Mouse (Mus musculus) liver, postnatal 0 days (tissue): ENCODE data around the gene Slc35d1. TPM values are rescaled to one million over a fixed set of nuclear protein-coding genes. Genes with fewer than 3 reads are reported as not detected.
"Not testable (repeated sequence)": the region's sequence is repeated elsewhere in the genome, so short reads cannot be mapped to it uniquely, and the experiment has no call there.

ENCODE experiments used
- ATAC-seq: fragments of 200-750 bp; cut with Nextera tagmentation; 2 replicates; pipeline ENCODE4 v1.8.0; 2017; ENCODE audit warnings: mild to moderate bottlenecking, moderate library complexity
- DNase-seq: peaks from one replicate; pipeline ENCODE4 v3.0.0-alpha.2; 2016
- H3K27ac ChIP-seq: fragments of 300-500 bp; sonication (generic); 2 replicates; pipeline ENCODE4 v1.5.1; 2014; ENCODE audit warnings: antibody characterized with exemption, moderate library complexity, mild to moderate bottlenecking, low read depth
- H3K27me3 ChIP-seq: fragments of 300-500 bp; sonication (generic); 2 replicates; pipeline ENCODE4 v1.6.1; 2014; ENCODE audit warnings: low read length, control low read depth, mixed read lengths; ENCODE audit not compliant: insufficient read depth
- H3K36me3 ChIP-seq: fragments of 300-500 bp; sonication (generic); replicated peaks from 2 replicates; pipeline ENCODE4 v1.6.1; 2014; ENCODE audit warnings: mild to moderate bottlenecking, control low read depth, low read length, moderate library complexity, mixed read lengths; ENCODE audit not compliant: insufficient read depth
- H3K4me1 ChIP-seq: fragments of 300-500 bp; sonication (generic); 2 replicates; pipeline ENCODE4 v1.6.1; 2014; ENCODE audit warnings: antibody characterized with exemption, mild to moderate bottlenecking, control low read depth; ENCODE audit not compliant: insufficient read depth
- H3K4me2 ChIP-seq: fragments of 300-500 bp; sonication (generic); 2 replicates; pipeline ENCODE4 v1.6.1; 2014; ENCODE audit warnings: low read depth, mild to moderate bottlenecking, low read length, moderate library complexity, mixed read lengths
- H3K4me3 ChIP-seq: fragments of 300-500 bp; sonication (generic); 2 replicates; pipeline ENCODE4 v1.5.1; 2014; ENCODE audit warnings: low read depth, low read length
- H3K9ac ChIP-seq: fragments of 300-500 bp; sonication (generic); replicated peaks from 2 replicates; pipeline ENCODE4 v1.6.1; 2014; ENCODE audit warnings: mild to moderate bottlenecking, moderate library complexity
- H3K9me3 ChIP-seq: fragments of 300-500 bp; sonication (generic); 2 replicates; pipeline ENCODE4 v1.6.1; 2016; ENCODE audit warnings: mild to moderate bottlenecking, control low read depth, low read length, mixed read lengths
- CTCF ChIP-seq: sonication (generic); IDR thresholded peaks from 2 replicates; pipeline ENCODE4 v1.5.1; 2016; ENCODE audit warnings: antibody characterized with exemption, low read depth
- EP300 ChIP-seq: IDR thresholded peaks from 2 replicates; pipeline ENCODE4 v1.6.1; 2016; ENCODE audit warnings: antibody characterized with exemption, low read depth, mild to moderate bottlenecking
- WGBS: fragments of 180-500 bp; shearing (Covaris S2); extraction: QIAGEN DNeasy Blood & Tissue Kit; methylation state at CpG from one replicate; pipeline ENCODE4 v1.1.7; 2014; ENCODE audit not compliant: insufficient replicate concordance; 5-methylcytosine and 5-hydroxymethylcytosine counted together
- polyA plus RNA-seq: library from polyadenylated mRNA; unstranded; fragments of >200 nt; fragmentation: Nextera tagmentation; extraction: Ambion mirVana; gene quantifications from 2 replicates; pipeline ENCODE4 v1.2.1, GENCODE M21; 2015

Gene Slc35d1
- polyA plus RNA-seq, 1 experiment from 2014 or later, result 10.0 TPM

- no peaks in the 10 kb centered on the region for H3K9me3 ChIP-seq
- no peaks in the 10 kb centered on the region for H3K27me3 ChIP-seq
- H3K9ac ChIP-seq, result no peak overlapping the region
- 82% methylated on average over 1 of the region's 1 CpGs for WGBS
- no peak for ATAC-seq
- H3K27ac ChIP-seq, result no peak overlapping the region
- H3K4me1 ChIP-seq, result no peaks in the 10 kb centered on the region
- H3K36me3 ChIP-seq, result peaks cover 10% of the 10 kb centered on the region
- H3K4me3 ChIP-seq, result no peak overlapping the region
- DNase-seq, result no peak
- TF ChIP-seq EP300, result no peak
- no peak for TF ChIP-seq CTCF
- H3K4me2 ChIP-seq, result no peak overlapping the region
Measured at GRCm38 (mm10) chr4:103177681-103178080, 37.3 kb downstream of the Slc35d1 start.

DNA sequence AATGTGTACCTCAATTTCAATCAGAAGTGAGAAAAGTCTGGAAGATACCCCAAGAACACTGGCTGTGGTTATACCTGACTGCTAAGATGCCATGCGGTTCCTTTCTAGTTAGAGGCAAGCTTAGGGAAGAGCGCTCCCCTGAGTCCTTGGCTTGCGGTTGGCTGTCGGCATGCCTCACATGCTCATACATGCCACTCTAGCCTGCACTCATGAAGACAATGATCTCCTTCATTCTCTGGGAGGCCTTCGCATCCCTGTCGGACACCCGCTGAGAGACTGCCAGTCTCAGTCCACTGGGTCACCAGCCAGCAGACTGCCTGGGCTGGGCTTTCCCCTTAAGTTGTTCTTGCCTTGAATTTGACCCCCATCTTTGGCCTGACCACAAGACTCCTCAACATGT is 41.0 kb downstream of the Slc35d1 start:
- no peak for ATAC-seq
- no peak overlapping the region for H3K4me2 ChIP-seq
- H3K36me3 ChIP-seq, result peaks cover 16% of the 10 kb centered on the region
- no peak overlapping the region for H3K4me3 ChIP-seq
- no peak overlapping the region for H3K9ac ChIP-seq
- no peaks in the 10 kb centered on the region for H3K27me3 ChIP-seq
- DNase-seq, result no peak
- H3K9me3 ChIP-seq, result no peaks in the 10 kb centered on the region
- WGBS, result 90% methylated on average over 7 of the region's 7 CpGs
- no peak overlapping the region for H3K27ac ChIP-seq
- no peaks in the 10 kb centered on the region for H3K4me1 ChIP-seq
- TF ChIP-seq CTCF (no peak), EP300 (no peak)

DNA sequence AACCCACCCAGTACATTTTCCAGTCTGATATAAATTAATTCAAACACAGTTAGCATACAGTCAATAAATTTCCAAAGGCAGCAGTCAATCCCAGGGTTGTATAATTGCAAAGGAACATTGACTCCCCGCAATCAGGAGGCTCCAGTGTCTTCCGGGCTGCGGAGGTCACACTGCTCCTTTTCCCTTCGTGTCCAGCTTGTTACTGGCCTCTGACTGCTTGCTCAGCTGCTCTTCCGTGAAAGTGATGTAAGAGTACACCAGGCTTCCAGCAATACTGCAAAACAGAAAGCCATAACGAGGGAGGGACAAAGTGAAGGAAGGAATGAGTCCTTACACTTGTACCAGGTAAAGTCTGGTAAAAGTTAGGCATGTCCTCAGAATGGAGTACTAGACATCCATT is 41.5 kb downstream of the Slc35d1 start:
- no peak overlapping the region for H3K4me2 ChIP-seq
- no peak for DNase-seq
- H3K9me3 ChIP-seq, result no peaks in the 10 kb centered on the region
- no peak for ATAC-seq
- peaks cover 16% of the 10 kb centered on the region for H3K36me3 ChIP-seq
- TF ChIP-seq EP300 (no peak), CTCF (no peak)
- WGBS, result 76% methylated on average over 6 of the region's 6 CpGs
- no peak overlapping the region for H3K27ac ChIP-seq
- no peak overlapping the region for H3K9ac ChIP-seq
- no peaks in the 10 kb centered on the region for H3K27me3 ChIP-seq
- H3K4me1 ChIP-seq, result no peaks in the 10 kb centered on the region
- H3K4me3 ChIP-seq, result no peak overlapping the region

DNA sequence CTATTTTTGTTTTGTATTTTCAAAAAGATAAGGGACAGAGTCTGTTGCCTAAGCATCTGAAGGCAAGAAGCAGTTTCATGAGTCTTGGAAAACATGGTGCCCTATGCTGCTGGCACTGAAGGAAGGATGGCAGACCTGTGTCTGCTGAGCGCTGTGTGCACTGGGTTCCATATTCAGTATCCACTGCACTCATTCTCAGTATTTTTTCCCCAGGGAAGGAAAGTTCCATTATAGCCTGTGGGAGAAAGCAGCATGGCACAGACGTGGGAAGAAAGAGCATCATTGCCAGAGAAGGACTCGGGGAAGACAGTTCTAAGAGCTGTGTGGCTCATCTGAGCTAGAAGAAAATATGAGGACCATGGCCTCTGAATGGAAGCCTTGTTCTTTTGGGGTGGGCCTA is 43.7 kb downstream of the Slc35d1 start:
- Histone ChIP-seq H3K4me2 (no peak overlapping the region), H3K9ac (no peak overlapping the region), H3K27ac (no peak overlapping the region), H3K36me3 (peaks cover 16% of the 10 kb centered on the region), H3K27me3 (no peaks in the 10 kb centered on the region), H3K4me1 (no peaks in the 10 kb centered on the region), H3K4me3 (no peak overlapping the region), H3K9me3 (no peaks in the 10 kb centered on the region)
- ATAC-seq (no peak), DNase-seq (no peak)
- TF ChIP-seq EP300 (no peak), CTCF (no peak)
- 86% methylated on average over 3 of the region's 3 CpGs for WGBS

GRCm38 (mm10) chr4:103166198-103166597 is 48.8 kb downstream of the Slc35d1 start:
- H3K27ac ChIP-seq, H3K27me3 ChIP-seq, H3K4me3 ChIP-seq, ATAC-seq, H3K4me2 ChIP-seq, H3K4me1 ChIP-seq, DNase-seq, H3K9ac ChIP-seq, H3K9me3 ChIP-seq: not testable (repeated sequence)
- WGBS, result 79% methylated on average over 1 of the region's 1 CpGs
- H3K36me3 ChIP-seq, result peaks cover 33% of the 10 kb centered on the region

DNA sequence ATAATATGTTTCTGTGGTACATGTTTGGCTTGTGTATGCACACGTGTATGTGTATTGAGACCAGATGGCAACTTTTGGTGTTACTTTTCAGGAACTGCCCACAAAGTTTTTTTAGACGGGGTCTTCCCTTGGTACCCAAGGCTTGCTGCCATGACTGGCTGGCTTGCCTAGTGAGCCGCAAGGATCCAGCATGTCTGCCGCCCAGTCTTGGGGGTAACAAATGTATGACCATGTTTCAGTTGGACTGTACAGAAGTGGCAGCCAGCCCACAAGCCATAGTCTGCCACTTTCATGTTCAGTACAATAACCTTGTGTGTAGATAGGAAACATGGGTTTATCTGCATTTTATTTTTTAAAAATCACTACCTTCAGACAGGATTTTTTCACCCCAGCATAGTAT is 56.2 kb downstream of the Slc35d1 start:
- Histone ChIP-seq H3K27ac (no peak overlapping the region), H3K4me3 (no peak overlapping the region), H3K9ac (no peak overlapping the region), H3K4me2 (no peak overlapping the region), H3K36me3 (peaks cover 76% of the 10 kb centered on the region), H3K4me1 (no peaks in the 10 kb centered on the region), H3K9me3 (no peaks in the 10 kb centered on the region), H3K27me3 (no peaks in the 10 kb centered on the region)
- DNase-seq (no peak), ATAC-seq (no peak)
- WGBS, result 92% methylated on average over 4 of the region's 4 CpGs
- TF ChIP-seq CTCF (no peak), EP300 (no peak)

GRCm38 (mm10) chr4:103151946-103152345 is 63.0 kb downstream of the Slc35d1 start:
- Histone ChIP-seq H3K9ac (no peak overlapping the region), H3K4me2 (no peak overlapping the region), H3K4me1 (no peaks in the 10 kb centered on the region), H3K9me3 (no peaks in the 10 kb centered on the region), H3K27me3 (no peaks in the 10 kb centered on the region), H3K36me3 (peaks cover 82% of the 10 kb centered on the region), H3K27ac (no peak overlapping the region), H3K4me3 (no peak overlapping the region)
- ATAC-seq, result no peak
- TF ChIP-seq CTCF, result no peak
- no peak for TF ChIP-seq EP300
- 93% methylated on average over 5 of the region's 5 CpGs for WGBS
- no peak for DNase-seq
